Mouse (Mus musculus): ENCODE data around the gene Mical2. TPM values are rescaled to one million over a fixed set of nuclear protein-coding genes. Genes with fewer than 3 reads are reported as not detected.

Mical2 gene
- total and polyA plus RNA-seq, 3 experiments, result 0.22 TPM; not detected in 2

GRCm38 (mm10) chr7:112326852-112327251, 101.2 kb downstream of the Mical2 start:
- Histone ChIP-seq H3K4me1 (ENCODE audit: insufficient read depth, low read depth, low read length) (no peaks in the 10 kb centered on the region), H3K27me3 (ENCODE audit: insufficient read depth, low read length) (no peaks in the 10 kb centered on the region), H3K4me3 (ENCODE audit: low read depth, low read length) (no peak overlapping the region), H3K9me3 (replicated peaks) (peaks cover 26% of the 10 kb centered on the region), H3K36me3 (replicated peaks) (no peaks in the 10 kb centered on the region)
- TF ChIP-seq GATA2 (IDR thresholded peaks at IDR 0.05; ENCODE audit: borderline replicate concordance, low read depth, low read length), result no peak
- TF ChIP-seq CTCF (IDR thresholded peaks at IDR 0.05; ENCODE audit: low read depth, low read length), result no peak
- TF ChIP-seq GATA1 (IDR thresholded peaks at IDR 0.05; ENCODE audit: borderline replicate concordance, low read length), result no peak
- TF ChIP-seq POLR2AphosphoS5 (IDR thresholded peaks at IDR 0.05; ENCODE audit: insufficient replicate concordance, low read depth, low read length), result no peak
- no peak for TF ChIP-seq TAL1 (conservative IDR thresholded peaks at IDR 0.05; ENCODE audit: low read depth, low read length)
- DNase-seq (ENCODE audit: low spot score) (no peak), ATAC-seq (ENCODE audit: extremely low read depth, insufficient number of reproducible peaks, low FRiP score, poor library complexity, severe bottlenecking) (no peak)

GRCm38 (mm10) chr7:112328969-112329368, 103.3 kb downstream of the Mical2 start:
- H3K36me3 ChIP-seq (replicated peaks), result no peaks in the 10 kb centered on the region
- TF ChIP-seq GATA1 (IDR thresholded peaks at IDR 0.05; ENCODE audit: borderline replicate concordance, low read length) (no peak), POLR2AphosphoS5 (IDR thresholded peaks at IDR 0.05; ENCODE audit: insufficient replicate concordance, low read depth, low read length) (no peak), TAL1 (conservative IDR thresholded peaks at IDR 0.05; ENCODE audit: low read depth, low read length) (no peak), CTCF (IDR thresholded peaks at IDR 0.05; ENCODE audit: low read depth, low read length) (no peak), GATA2 (IDR thresholded peaks at IDR 0.05; ENCODE audit: borderline replicate concordance, low read depth, low read length) (no peak)
- no peaks in the 10 kb centered on the region for H3K4me1 ChIP-seq (ENCODE audit: insufficient read depth, low read depth, low read length)
- H3K9me3 ChIP-seq (replicated peaks), result peaks cover 30% of the 10 kb centered on the region
- no peak for ATAC-seq (ENCODE audit: extremely low read depth, insufficient number of reproducible peaks, low FRiP score, poor library complexity, severe bottlenecking)
- DNase-seq (ENCODE audit: low spot score), result no peak
- H3K4me3 ChIP-seq (ENCODE audit: low read depth, low read length), result no peak overlapping the region
- H3K27me3 ChIP-seq (ENCODE audit: insufficient read depth, low read length), result no peaks in the 10 kb centered on the region

DNA sequence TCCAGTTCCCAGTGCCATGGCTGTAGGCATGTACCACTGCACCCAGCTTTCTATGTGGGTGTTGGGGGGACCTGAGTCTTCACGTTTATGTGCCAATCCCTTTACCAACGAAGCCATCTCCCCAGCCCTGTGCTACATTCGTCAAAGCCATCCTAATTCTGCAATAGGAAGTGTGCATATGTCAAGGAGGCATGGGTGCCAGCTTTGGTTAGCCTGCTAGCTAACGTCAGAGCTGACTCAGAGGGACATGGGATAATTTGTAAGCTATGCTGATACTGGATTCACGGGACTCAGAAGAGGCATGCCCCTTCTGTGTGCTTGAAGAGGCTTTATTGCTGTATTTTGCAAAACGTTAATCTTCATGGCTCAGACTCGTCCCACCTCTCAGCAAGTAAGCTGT, 103.8 kb downstream of the Mical2 start:
- TF ChIP-seq POLR2AphosphoS5 (IDR thresholded peaks at IDR 0.05; ENCODE audit: insufficient replicate concordance, low read depth, low read length) (no peak), GATA2 (IDR thresholded peaks at IDR 0.05; ENCODE audit: borderline replicate concordance, low read depth, low read length) (no peak), CTCF (IDR thresholded peaks at IDR 0.05; ENCODE audit: low read depth, low read length) (no peak), GATA1 (IDR thresholded peaks at IDR 0.05; ENCODE audit: borderline replicate concordance, low read length) (no peak), TAL1 (conservative IDR thresholded peaks at IDR 0.05; ENCODE audit: low read depth, low read length) (no peak)
- no peak overlapping the region for H3K4me3 ChIP-seq (ENCODE audit: low read depth, low read length)
- ATAC-seq (ENCODE audit: extremely low read depth, insufficient number of reproducible peaks, low FRiP score, poor library complexity, severe bottlenecking) (no peak), DNase-seq (ENCODE audit: low spot score) (no peak)
- H3K36me3 ChIP-seq (replicated peaks), result no peaks in the 10 kb centered on the region
- no peaks in the 10 kb centered on the region for H3K4me1 ChIP-seq (ENCODE audit: insufficient read depth, low read depth, low read length)
- H3K9me3 ChIP-seq (replicated peaks), result peaks cover 33% of the 10 kb centered on the region
- no peaks in the 10 kb centered on the region for H3K27me3 ChIP-seq (ENCODE audit: insufficient read depth, low read length)

- ATAC-seq (ENCODE audit: extremely low read depth, insufficient number of reproducible peaks, low FRiP score, poor library complexity, severe bottlenecking) (no peak), DNase-seq (ENCODE audit: low spot score) (no peak)
- Histone ChIP-seq H3K9me3 (replicated peaks) (peaks cover 43% of the 10 kb centered on the region), H3K4me1 (ENCODE audit: insufficient read depth, low read depth, low read length) (no peaks in the 10 kb centered on the region), H3K27me3 (ENCODE audit: insufficient read depth, low read length) (no peaks in the 10 kb centered on the region), H3K36me3 (replicated peaks) (no peaks in the 10 kb centered on the region), H3K4me3 (ENCODE audit: low read depth, low read length) (no peak overlapping the region)
- TF ChIP-seq GATA2 (IDR thresholded peaks at IDR 0.05; ENCODE audit: borderline replicate concordance, low read depth, low read length) (no peak), GATA1 (IDR thresholded peaks at IDR 0.05; ENCODE audit: borderline replicate concordance, low read length) (no peak), POLR2AphosphoS5 (IDR thresholded peaks at IDR 0.05; ENCODE audit: insufficient replicate concordance, low read depth, low read length) (no peak), TAL1 (conservative IDR thresholded peaks at IDR 0.05; ENCODE audit: low read depth, low read length) (no peak), CTCF (IDR thresholded peaks at IDR 0.05; ENCODE audit: low read depth, low read length) (no peak)
Measured at GRCm38 (mm10) chr7:112330935-112331334, 105.3 kb downstream of the Mical2 start.

DNA sequence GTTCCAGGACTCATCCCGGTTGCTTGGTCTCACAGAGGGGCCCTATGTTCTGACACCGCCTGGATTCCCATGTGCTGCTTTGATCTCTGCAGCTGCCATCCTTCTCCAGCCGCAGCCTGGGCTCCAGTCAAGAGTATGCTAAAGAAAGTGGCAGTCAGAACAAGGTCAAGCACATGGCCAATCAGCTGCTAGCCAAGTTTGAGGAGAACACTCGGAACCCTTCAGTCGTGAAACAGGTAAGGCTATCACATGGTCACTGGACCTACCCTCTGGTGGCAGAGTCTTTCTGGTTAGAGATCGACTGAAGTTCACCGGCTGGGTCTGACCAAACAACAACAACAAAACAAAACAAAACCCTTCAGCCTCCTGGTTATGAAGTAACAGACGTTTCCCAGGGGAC, 106.1 kb downstream of the Mical2 start:
- DNase-seq (ENCODE audit: low spot score) (no peak), ATAC-seq (ENCODE audit: extremely low read depth, insufficient number of reproducible peaks, low FRiP score, poor library complexity, severe bottlenecking) (no peak)
- Histone ChIP-seq H3K4me1 (ENCODE audit: insufficient read depth, low read depth, low read length) (no peaks in the 10 kb centered on the region), H3K36me3 (replicated peaks) (no peaks in the 10 kb centered on the region), H3K9me3 (replicated peaks) (peaks cover 47% of the 10 kb centered on the region), H3K27me3 (ENCODE audit: insufficient read depth, low read length) (no peaks in the 10 kb centered on the region), H3K4me3 (ENCODE audit: low read depth, low read length) (no peak overlapping the region)
- TF ChIP-seq POLR2AphosphoS5 (IDR thresholded peaks at IDR 0.05; ENCODE audit: insufficient replicate concordance, low read depth, low read length) (no peak), GATA2 (IDR thresholded peaks at IDR 0.05; ENCODE audit: borderline replicate concordance, low read depth, low read length) (no peak)

DNA sequence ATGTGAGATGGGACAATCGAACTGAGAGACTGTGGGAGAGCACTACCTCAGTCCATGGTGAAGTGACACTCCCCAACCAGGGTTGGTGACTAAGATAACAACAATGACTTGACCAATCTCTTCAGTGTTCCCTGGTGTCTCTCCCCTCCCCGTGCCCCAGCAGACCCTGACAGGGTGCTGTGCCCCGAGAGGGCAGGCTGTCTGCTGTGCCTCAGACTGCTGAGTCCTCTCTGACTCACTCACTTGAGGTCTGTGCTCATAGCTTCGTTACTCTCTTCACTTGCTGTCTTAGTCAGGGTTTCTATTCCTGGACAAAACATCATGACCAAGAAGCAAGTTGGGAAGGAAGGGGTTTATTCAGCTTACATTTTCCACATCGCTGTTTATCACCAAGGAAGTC, 106.8 kb downstream of the Mical2 start:
- Histone ChIP-seq H3K36me3 (replicated peaks) (no peaks in the 10 kb centered on the region), H3K4me1 (ENCODE audit: insufficient read depth, low read depth, low read length) (no peaks in the 10 kb centered on the region), H3K9me3 (replicated peaks) (peaks cover 50% of the 10 kb centered on the region), H3K4me3 (ENCODE audit: low read depth, low read length) (no peak overlapping the region), H3K27me3 (ENCODE audit: insufficient read depth, low read length) (no peaks in the 10 kb centered on the region)
- ATAC-seq (ENCODE audit: extremely low read depth, insufficient number of reproducible peaks, low FRiP score, poor library complexity, severe bottlenecking) (no peak), DNase-seq (ENCODE audit: low spot score) (no peak)
- TF ChIP-seq POLR2AphosphoS5 (IDR thresholded peaks at IDR 0.05; ENCODE audit: insufficient replicate concordance, low read depth, low read length), result no peak
- no peak for TF ChIP-seq GATA2 (IDR thresholded peaks at IDR 0.05; ENCODE audit: borderline replicate concordance, low read depth, low read length)
- no peak for TF ChIP-seq TAL1 (conservative IDR thresholded peaks at IDR 0.05; ENCODE audit: low read depth, low read length)
- TF ChIP-seq GATA1 (IDR thresholded peaks at IDR 0.05; ENCODE audit: borderline replicate concordance, low read length), result no peak
- TF ChIP-seq CTCF (IDR thresholded peaks at IDR 0.05; ENCODE audit: low read depth, low read length), result no peak

DNA sequence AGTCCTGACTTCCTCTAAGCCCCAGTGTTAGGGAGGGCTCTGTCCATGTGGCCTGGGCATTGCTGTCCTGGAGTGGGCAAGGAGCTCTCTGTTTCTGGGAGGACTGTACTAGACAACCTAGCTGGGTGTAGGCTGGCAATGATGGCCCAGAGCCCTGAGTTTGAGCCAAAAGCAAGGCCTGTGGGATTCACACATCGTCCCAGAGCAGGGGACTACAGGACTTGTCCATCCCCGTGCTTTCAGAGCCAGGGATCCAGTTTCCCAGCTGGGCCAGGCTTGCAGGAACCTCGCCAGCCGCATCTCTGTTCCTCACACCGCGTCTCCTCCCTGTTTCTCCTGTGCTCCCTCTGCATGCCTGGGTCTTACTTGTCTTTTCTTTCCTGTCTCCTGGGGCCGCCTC, 107.7 kb downstream of the Mical2 start:
- H3K36me3 ChIP-seq (replicated peaks), result no peaks in the 10 kb centered on the region
- TF ChIP-seq CTCF (IDR thresholded peaks at IDR 0.05; ENCODE audit: low read depth, low read length), result no peak
- TF ChIP-seq GATA2 (IDR thresholded peaks at IDR 0.05; ENCODE audit: borderline replicate concordance, low read depth, low read length), result no peak
- no peak for TF ChIP-seq POLR2AphosphoS5 (IDR thresholded peaks at IDR 0.05; ENCODE audit: insufficient replicate concordance, low read depth, low read length)
- no peak for TF ChIP-seq TAL1 (conservative IDR thresholded peaks at IDR 0.05; ENCODE audit: low read depth, low read length)
- TF ChIP-seq GATA1 (IDR thresholded peaks at IDR 0.05; ENCODE audit: borderline replicate concordance, low read length), result no peak
- H3K27me3 ChIP-seq (ENCODE audit: insufficient read depth, low read length), result no peaks in the 10 kb centered on the region
- ATAC-seq (ENCODE audit: extremely low read depth, insufficient number of reproducible peaks, low FRiP score, poor library complexity, severe bottlenecking) (no peak), DNase-seq (ENCODE audit: low spot score) (no peak)
- no peak overlapping the region for H3K4me3 ChIP-seq (ENCODE audit: low read depth, low read length)
- no peaks in the 10 kb centered on the region for H3K4me1 ChIP-seq (ENCODE audit: insufficient read depth, low read depth, low read length)
- H3K9me3 ChIP-seq (replicated peaks), result peaks cover 47% of the 10 kb centered on the region

All from G1E (cell line).